Comparison of ENCODE assay signal across 23 mouse cellular contexts in genomic region chr7:64609866-64610265, GRCm38 (mm10).
"Had no signal": no experiment of that assay in that cellular context is flagged by ENCODE, and none has a peak within 500 bp of the region (broad histone marks: within the 10 kb centered on the region; RNA-seq: fewer than 3 reads in every experiment).

No protein-coding gene starts in this region.

- H3K27ac ChIP-seq: embryonic facial prominence, embryonic 10.5 days; embryonic facial prominence, embryonic 12.5 days; embryonic facial prominence, embryonic 13.5 days; embryonic facial prominence, embryonic 15.5 days; forebrain, embryonic 10.5 days; forebrain, embryonic 12.5 days; forebrain, embryonic 13.5 days; forebrain, embryonic 15.5 days; gastrocnemius, adult 2 months; heart, adult 2 months; heart, embryonic 10.5 days had no signal

- H3K4me3 ChIP-seq: embryonic facial prominence, embryonic 10.5 days; embryonic facial prominence, embryonic 12.5 days; embryonic facial prominence, embryonic 13.5 days; embryonic facial prominence, embryonic 15.5 days; erythroblast, embryonic 14.5 days; forebrain, embryonic 10.5 days; forebrain, embryonic 12.5 days; forebrain, embryonic 13.5 days; forebrain, embryonic 15.5 days; gastrocnemius, adult 2 months; heart, adult 2 months; heart, embryonic 10.5 days; heart, embryonic 12.5 days had no signal

- H3K27me3 ChIP-seq: embryonic facial prominence, embryonic 12.5 days; embryonic facial prominence, embryonic 13.5 days; embryonic facial prominence, embryonic 15.5 days; forebrain, embryonic 12.5 days; forebrain, embryonic 13.5 days; forebrain, embryonic 15.5 days; heart, embryonic 12.5 days had no signal

- DNase-seq: cerebellum, adult 9-10 months; cerebellum, adult 9-11 months; cerebellum, postnatal 25 days; cerebellum, postnatal 36 days; embryo, embryonic 11 days; forebrain, postnatal 0 days; gastrocnemius, adult 2 months; gastrocnemius, postnatal 10 days; gastrocnemius, postnatal 14 days; gastrocnemius, postnatal 25 days; gastrocnemius, postnatal 36 days; heart, adult 2 months had no signal

- H3K4me1 ChIP-seq: embryonic facial prominence, embryonic 10.5 days; embryonic facial prominence, embryonic 12.5 days; embryonic facial prominence, embryonic 13.5 days; embryonic facial prominence, embryonic 15.5 days; forebrain, embryonic 10.5 days; forebrain, embryonic 12.5 days; forebrain, embryonic 13.5 days; forebrain, embryonic 15.5 days; heart, embryonic 10.5 days; heart, embryonic 12.5 days had no signal
